Mouse (Mus musculus) lung, embryonic 16.5 days (tissue): ENCODE measurements around the gene Parp11. TPM values are rescaled to one million over a fixed set of nuclear protein-coding genes. Genes with fewer than 3 reads are reported as not detected.

ENCODE experiments used
- polyA plus RNA-seq: library from polyadenylated mRNA; unstranded; fragments of >200 nt; fragmentation: Nextera tagmentation; extraction: Ambion mirVana; gene quantifications from 2 replicates; pipeline ENCODE4 v1.2.1, GENCODE M21; 2015

Gene Parp11
- polyA plus RNA-seq, 1 experiment from 2014 or later = 20.8 TPM

Other genes with a start within 250 kb of the Parp11 start
- 4.3 and 4.7 TPM in 2 replicates for gene Cracr2a, start 114.5 kb downstream of the Parp11 start, polyA plus RNA-seq